Mouse (Mus musculus) lung, postnatal 0 days (tissue): ENCODE measurements around the gene Tssc4.
A peak's percentile ranks its signal among the peaks of the same experiment; 100 is the strongest.

Experiments
- CTCF ChIP-seq: IDR thresholded peaks from 2 replicates; pipeline ENCODE4 v1.5.1; 2016; ENCODE audit warnings: antibody characterized with exemption, mild to moderate bottlenecking
- EP300 ChIP-seq: IDR thresholded peaks from 2 replicates; pipeline ENCODE4 v1.6.1; 2016; ENCODE audit warnings: antibody characterized with exemption, mild to moderate bottlenecking, control low read depth

DNA sequence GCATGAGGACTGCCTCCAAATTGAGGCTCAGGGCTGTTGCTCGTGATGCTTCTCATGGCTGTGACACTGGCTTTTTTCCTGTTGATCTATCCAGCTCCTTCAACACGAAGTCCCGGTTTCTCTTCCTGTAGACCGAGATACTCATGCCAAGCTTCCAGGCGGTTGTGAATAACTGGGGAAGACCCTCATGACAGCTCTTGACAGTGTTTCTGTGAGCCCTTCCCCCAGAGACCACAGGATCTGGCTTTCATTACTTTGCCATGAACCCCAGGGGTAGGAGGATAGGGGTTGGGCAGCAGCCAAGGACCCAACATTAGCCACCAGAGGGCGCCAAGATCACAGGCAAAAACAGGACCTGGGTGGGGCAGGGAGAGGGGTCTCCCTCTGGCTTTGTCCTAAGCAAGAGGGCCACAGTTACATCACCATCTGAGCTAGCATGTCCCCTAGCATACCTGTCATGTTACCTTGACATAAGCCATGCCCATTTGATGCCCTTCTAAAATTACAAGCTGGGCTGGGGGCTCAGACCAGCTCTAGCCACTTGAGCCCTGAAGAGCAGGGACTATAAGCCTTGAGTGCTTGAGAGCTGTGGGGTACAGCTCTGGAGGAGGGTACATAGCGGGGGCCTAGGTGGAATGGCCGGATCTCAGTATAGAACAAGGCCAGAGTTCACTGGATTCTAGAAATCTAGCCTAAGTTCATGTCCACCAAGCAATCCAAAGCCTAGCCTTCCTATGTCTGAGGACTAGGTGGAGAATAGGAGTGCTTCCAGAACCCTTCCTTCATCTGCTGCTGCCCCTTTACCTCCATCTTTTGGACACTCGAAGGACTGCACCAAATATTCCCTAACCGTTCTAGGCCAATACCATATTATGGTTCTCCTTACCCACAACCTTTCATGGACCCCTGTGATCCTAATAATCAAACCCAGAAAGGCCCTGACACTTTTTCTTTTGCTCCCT lies 25.8 kb downstream of the Tssc4 start, which contains the start of gene Trpm5:
- TF ChIP-seq CTCF (peak; percentile 91), EP300 (no peak)
